Mouse (Mus musculus) CD8-positive naive resting alpha-beta T cell, adult 2 months (primary cell): Measurements from ENCODE around the gene Aipl1.
A peak's percentile ranks its signal among the peaks of the same experiment; 100 is the strongest.

Experiments used
- DNase-seq, 2 experiments: peaks; one replicate each; pipeline ENCODE4 v3.0.0; 2022; ENCODE audit warnings: low read depth in 2 of 2, low spot score in 2 of 2

The Aipl1 gene

DNA sequence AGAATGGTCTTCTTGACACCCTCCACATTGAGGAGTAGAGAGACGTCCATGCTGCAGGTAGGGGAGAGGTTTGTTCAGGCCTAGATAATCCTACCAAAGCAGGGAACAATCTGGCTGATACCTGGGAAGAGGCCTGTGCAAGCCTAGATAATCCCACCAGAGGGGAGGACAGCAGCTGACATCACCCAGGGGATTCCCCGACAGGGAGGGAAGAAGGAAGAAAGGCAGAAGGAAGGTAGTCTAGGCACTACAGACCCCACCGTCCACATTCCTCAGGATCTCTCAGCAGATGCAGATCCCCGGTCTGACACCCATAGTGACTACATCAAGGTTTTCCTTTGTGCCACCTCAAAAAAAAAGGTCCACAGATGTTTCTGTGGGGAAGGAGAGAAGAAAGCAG is at the start of gene Aipl1:
Aipl1 (minus strand) TSS at position 101 of the 400 bp plus-strand sequence.
- no peak for DNase-seq

DNA sequence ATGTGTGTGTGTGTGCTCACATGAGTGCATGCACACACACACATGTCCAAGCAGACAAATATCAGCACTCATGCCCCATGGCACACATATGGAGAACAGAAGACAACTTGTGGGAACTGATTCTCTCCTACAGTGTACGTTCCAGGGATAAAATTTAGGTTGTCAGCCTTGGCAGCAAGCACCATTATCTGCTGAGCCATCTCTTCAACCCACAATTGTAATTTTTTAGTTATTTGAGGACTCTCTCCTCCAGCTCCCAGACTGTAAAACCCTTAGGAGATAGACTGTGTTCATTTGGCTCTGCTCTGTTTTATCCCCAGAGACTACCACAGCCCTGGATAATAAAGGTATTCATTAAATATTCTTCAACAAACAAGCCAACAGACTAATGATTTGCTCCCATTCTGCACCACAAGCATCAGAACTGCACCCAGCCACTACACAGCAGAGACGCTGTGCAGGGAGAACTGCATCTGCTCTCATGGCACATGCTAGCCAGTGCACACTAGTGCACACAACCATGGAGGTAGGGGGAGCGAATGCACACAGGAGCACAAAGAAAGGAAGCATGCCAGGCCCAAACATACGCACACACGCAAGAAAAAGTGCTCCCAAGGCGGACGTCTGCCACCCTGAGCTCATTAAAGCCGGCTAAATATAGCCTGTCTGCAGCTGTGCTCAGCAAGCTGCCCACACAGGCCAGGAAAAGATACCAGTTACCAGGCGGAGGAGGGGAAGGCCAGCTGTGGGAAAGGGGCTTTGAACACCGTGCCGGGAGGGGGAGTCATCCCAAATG is 49.1 kb upstream of the Aipl1 start:
- no peak for DNase-seq

GRCm38 (mm10) chr11:72084337-72084736 is 47.0 kb upstream of the Aipl1 start:
- DNase-seq: no peak

- no peak for DNase-seq
These were observed 45.3 kb upstream of the Aipl1 start for GRCm38 (mm10) chr11:72082601-72083000.

GRCm38 (mm10) chr11:72080461-72080860 is 43.2 kb upstream of the Aipl1 start:
- no peak for DNase-seq

GRCm38 (mm10) chr11:72078647-72079046 is 41.3 kb upstream of the Aipl1 start:
- no peak for DNase-seq

GRCm38 (mm10) chr11:72078056-72078455 is 40.7 kb upstream of the Aipl1 start:
- no peak for DNase-seq

GRCm38 (mm10) chr11:72074230-72074629 is 36.9 kb upstream of the Aipl1 start:
- no peak for DNase-seq

DNA sequence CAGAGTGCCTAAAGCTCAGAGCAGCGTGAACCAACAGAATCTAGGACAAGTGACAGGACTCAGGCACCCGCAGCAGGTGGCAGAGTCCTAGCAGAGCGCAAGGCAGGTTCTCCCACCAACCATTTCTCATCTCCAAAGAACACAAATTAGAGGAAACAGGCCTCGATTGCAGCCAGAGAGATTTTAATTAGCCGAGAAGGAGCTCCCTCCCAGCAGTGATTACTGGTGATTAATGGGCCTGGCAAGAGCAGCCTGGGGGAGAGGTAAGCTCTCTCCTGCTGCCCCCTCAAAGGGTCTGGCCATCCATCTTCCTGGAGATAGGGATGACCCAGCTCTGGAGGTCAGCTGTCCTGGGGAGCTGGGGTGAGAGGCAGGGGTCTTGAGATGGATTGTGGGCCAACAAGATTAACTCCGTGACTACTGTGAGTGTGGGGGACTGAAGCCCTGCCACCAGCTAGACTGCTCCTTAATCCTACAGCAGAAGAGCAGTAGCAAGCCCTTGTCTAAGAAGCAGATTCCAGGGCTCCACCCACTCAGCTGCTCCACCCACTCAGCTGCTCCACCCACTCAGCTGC is 35.1 kb upstream of the Aipl1 start:
- no peak for DNase-seq

- no peak for DNase-seq
These were observed 33.4 kb upstream of the Aipl1 start for GRCm38 (mm10) chr11:72070733-72071132.

DNA sequence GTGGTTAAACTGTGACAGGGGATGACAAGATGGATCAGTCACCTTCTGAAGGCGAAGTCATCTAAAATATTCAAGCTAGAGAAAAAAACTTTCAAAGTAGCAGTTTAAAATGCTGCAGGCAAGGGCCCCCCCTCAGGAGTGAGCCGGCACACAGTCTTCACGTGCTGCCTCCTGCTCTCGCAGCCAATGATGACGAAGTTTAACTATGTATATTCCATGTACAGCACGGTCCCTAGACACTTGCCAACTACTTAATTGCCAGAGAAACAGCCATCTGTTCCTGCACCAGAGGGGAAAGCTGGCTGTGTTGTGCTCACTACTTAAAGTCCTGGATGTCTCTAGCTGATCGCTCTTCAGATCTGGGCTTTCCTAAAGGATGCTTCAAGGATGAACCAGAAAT is 30.7 kb upstream of the Aipl1 start:
- DNase-seq: no peak

DNA sequence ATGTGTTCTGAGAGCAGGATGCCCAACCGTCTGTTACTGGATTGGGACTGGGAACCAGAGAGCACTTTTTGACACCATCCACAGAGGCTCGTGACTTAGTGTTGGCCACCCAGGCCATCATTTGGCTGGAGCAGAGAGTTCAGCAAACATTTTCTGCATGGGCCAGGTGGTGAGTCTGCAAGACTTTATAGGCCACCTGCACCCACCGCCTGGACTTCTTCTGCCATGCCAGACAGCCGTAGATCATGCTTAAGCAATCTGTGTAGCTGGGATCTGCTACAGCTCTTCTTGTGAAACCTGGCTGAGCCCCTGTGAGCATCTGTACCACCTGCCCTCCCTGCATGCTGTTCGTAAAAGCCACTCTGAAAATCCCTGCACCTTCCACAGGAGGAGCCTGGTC is 30.0 kb upstream of the Aipl1 start:
- DNase-seq: no peak

- DNase-seq: no peak
These were observed 29.0 kb upstream of the Aipl1 start for GRCm38 (mm10) chr11:72066330-72066729.

GRCm38 (mm10) chr11:72065103-72065502 is 27.8 kb upstream of the Aipl1 start:
- DNase-seq: no peak

- DNase-seq: no peak
These were observed 27.1 kb upstream of the Aipl1 start for GRCm38 (mm10) chr11:72064414-72064813.

- no peak for DNase-seq
These were observed 23.8 kb upstream of the Aipl1 start for GRCm38 (mm10) chr11:72061093-72061620.

DNA sequence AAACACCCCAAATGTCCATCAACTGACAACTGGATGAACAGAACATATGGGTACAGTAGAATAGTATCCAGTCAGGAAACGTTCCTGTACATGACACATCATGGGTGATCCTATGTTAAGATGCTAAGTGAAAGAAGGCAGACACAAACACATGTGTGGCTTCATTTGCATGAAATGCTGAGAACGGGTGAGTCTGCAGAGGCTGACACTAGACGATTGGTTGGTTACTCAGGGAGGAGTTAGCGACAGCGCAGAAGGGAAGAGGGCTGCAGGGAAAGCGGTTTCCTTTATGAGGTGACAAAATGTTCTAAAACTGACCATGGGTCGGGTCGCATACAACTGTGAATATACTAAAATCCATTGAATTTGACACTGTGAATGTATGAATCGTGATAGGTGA is 23.1 kb upstream of the Aipl1 start:
- no peak for DNase-seq

- DNase-seq: no peak
These were observed 19.9 kb upstream of the Aipl1 start for GRCm38 (mm10) chr11:72057166-72057565.

DNA sequence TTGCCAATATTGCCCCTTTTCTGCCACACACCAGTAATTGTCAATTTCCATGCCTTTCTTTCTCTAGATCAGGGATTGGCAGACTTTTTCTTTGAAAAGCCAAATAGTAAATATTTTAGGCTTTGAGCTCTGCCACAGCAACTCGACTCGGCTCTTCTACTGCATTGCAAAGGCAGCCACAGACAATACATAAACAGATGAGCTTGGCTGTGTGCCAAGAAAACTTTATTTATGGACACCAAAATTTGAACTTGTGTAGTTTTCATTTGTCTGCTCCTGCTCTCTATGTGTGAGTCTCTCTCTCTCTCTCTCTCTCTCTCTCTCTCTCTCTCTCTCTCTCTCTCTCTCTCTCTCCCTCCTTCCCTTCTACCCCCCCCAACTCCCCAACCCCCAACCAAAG is 17.9 kb upstream of the Aipl1 start:
- no peak for DNase-seq

DNA sequence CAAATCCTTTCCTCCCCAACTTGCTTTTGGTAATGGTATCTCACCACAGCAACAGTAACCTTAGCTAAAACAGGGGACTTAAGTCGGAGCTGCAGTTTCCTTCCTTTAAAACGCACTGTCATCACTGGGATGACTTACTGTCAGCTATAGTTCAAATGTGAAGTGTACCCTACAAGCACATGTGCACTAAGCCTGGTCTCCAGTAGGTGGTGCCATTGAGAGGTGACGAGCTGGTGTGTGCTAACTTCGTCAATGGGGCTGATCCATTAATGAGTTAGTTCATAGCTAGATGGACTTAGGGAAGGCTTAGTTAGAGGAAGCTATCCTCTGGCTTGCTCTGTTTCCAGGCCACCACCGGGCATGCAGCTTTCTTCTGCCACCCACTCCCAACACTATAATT is 15.3 kb upstream of the Aipl1 start:
- peak in 1 of 2 experiments; percentile 35 for DNase-seq

DNA sequence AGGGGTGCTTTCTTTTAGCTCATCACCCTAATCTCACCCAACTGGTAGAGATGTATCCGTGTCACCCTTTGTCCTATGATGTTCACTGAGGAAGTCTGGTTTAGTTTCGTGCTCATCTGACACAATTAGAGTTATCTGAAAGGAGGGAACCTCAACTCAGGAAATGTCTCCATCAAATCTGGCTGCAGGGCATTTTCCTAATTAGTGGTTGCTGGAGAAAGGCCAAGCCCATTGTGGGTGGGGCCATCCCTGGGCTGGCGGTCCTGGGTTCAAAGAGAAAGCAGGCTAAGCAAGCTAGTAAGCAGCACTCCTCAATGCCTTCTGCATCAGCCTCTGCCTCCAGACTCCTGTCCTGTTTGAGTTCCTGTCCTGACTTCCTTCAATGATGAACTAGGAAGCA is 14.9 kb upstream of the Aipl1 start:
- DNase-seq: no peak
